Mouse (Mus musculus): Measurements from ENCODE around the gene Ammecr1. TPM values are rescaled to one million over a fixed set of nuclear protein-coding genes. Genes with fewer than 3 reads are reported as not detected.
A peak's percentile ranks its signal among the peaks of the same experiment; 100 is the strongest.

The Ammecr1 gene
- polyA plus RNA-seq, 2 experiments from 2014 or later = 6.2 to 9.9 TPM

DNA sequence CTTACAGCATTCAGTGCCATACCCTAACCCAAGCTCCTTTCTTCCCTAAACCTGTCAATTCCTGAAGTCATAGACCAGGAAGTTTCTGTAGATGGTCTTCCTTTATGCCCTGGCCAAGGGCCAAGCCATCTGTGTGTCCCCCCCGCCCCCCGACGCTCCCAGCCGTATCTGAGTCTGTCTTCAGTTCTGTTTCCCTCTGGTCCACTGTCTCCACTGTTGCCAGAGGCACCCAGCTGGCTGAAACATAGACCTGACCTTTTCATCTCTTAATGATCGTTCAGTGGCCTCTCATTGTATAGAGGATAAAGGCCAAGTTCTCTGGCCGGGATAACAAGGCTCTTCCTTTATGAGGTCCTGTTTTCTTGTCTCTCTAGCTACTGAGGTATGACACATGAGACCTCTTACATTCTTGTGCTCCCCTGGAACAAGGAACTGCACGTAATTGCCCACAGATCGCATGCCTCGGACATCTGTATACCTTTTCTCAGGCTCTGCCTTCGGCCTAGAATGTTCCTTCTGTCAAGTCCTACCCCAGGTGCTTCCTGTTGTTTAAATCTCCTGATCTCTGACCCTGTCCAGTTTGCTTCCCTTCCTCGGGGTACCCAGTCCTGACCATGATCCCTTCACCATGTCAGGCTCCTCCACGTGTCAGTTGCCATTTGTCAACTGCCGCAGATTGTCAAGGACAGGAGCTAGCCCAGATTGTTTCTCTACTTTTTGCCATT, 138.2 kb downstream of the Ammecr1 start:
- no peak for ATAC-seq

GRCm38 (mm10) chrX:142827644-142828043, 138.9 kb downstream of the Ammecr1 start:
- ATAC-seq = no peak

GRCm38 (mm10) chrX:142825309-142825708, 141.2 kb downstream of the Ammecr1 start:
- no peak for ATAC-seq

- ATAC-seq = no peak
Measured at GRCm38 (mm10) chrX:142821846-142822245, 144.7 kb downstream of the Ammecr1 start.

GRCm38 (mm10) chrX:142821239-142821638, 145.3 kb downstream of the Ammecr1 start:
- ATAC-seq = no peak

GRCm38 (mm10) chrX:142818057-142818682, 148.4 kb downstream of the Ammecr1 start:
- ATAC-seq = peak; percentile 52

- no peak for ATAC-seq
Measured at GRCm38 (mm10) chrX:142813146-142813545, 153.4 kb downstream of the Ammecr1 start.

DNA sequence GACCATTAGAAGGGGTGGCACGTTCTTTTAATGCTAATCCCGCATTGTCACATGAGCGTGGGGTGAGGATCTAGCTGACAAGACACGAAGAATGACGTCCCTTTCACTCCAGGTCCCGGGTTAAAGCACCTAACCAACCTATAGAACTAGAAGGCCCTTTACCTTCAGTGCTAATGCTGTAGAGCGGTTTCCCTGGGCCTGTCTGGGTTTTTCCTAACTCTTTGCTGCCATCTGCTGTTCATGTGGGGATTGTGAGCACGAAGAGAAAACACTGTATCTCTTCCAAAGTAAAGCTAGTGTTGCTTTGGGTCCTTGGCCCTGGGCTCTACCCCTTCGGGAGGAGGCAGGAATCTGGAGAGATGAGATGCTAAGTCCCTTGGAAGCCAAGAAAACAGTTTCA, 158.1 kb downstream of the Ammecr1 start:
- peak; percentile 43 for ATAC-seq

DNA sequence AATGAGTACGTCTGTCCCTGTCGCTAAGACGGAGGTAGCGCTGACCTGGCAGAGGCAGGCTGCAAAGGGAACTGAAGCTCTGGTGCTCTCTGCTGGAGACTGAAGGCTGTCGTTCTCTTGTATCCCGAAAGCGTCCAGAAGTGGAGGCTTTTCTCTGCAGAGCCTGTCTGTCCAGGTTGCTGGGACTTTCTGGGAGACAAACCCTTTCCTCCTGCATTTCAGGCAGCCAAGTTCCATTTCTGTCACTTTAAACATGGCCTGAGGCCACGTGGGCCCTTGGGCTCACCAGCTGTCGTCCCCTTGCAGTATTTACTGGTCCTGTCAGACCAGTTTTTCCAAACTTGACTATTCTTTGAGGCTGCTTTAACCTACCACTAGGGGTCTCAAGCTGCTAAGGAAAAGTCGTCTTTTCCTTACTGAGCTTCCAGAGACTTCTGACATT, 159.9 kb downstream of the Ammecr1 start:
- no peak for ATAC-seq

DNA sequence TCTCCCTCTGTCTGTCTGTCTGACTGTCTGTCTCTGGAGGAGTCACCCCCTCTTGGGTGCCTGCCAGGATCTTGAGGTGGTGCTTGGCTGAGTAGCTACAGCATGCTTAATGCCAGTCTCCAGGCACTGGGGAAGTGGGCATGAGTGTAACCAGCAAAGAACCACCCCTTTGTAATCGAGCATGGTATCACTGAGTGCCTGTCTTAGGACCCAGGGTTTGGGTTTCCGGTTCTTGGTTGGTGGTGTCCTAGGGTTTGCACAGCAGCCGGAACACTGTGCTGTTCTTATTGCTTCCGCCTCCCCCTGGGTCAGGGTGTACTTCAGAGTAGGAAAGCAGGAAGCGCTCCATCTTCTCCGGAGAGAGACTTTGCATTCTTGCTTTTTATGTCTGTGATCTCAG, 160.4 kb downstream of the Ammecr1 start:
- ATAC-seq = no peak

DNA sequence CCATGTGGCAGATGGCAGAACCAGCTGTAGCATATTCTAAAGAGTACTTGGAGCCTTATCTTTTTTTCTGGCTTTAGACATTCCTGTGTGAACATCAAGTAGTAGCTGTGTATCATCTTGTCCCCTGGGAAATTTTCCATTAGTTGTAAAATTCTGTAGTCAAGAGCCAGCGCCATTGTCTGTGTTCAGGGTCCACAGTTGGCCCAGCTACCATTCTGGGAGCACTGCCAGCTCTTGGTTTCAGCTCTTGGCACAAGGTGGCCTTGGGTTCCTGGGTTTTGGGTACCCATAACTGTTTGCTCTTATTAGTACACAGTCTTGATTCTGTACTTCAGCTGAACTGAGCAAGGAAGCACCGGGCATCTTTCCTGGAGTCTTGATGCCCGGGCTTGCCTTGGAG, 161.9 kb downstream of the Ammecr1 start:
- no peak for ATAC-seq

Other genes with a start within 250 kb of the Ammecr1 start
- gene Rtl9, start 132.9 kb upstream of the Ammecr1 start, polyA plus RNA-seq (2017; shearing (Covaris generic)) = not detected